Mouse (Mus musculus) cerebral cortex, adult 2 months (tissue): ENCODE measurements around the gene Xkr8.

Source experiments
- WGBS: fragments of 180-500 bp; shearing (Covaris S2); methylation state at CpG from one replicate; pipeline ENCODE4 v1.1.7; 2018; 5-methylcytosine and 5-hydroxymethylcytosine counted together

Gene Xkr8

GRCm38 (mm10) chr4:132737154-132737553 is 4.8 kb upstream of the Xkr8 start:
- WGBS, result 96% methylated on average over 9 of the region's 9 CpGs

- 64% methylated on average over 3 of the region's 3 CpGs for WGBS
Measured at GRCm38 (mm10) chr4:132735894-132736293, 3.5 kb upstream of the Xkr8 start.

- WGBS, result 78% methylated on average over 2 of the region's 2 CpGs
Measured at GRCm38 (mm10) chr4:132735389-132735788, 3.0 kb upstream of the Xkr8 start.

- WGBS, result 99% methylated on average over 2 of the region's 2 CpGs
Measured at GRCm38 (mm10) chr4:132734766-132735165, 2.4 kb upstream of the Xkr8 start.

- 90% methylated on average over 25 of the region's 25 CpGs for WGBS
Measured at GRCm38 (mm10) chr4:132733071-132733770, 875 bp upstream of the Xkr8 start.

GRCm38 (mm10) chr4:132731616-132732015 is 730 bp downstream of the Xkr8 start:
- 56% methylated on average over 12 of the region's 12 CpGs for WGBS

- 88% methylated on average over 8 of the region's 8 CpGs for WGBS
Measured at GRCm38 (mm10) chr4:132728233-132728632, 4.1 kb downstream of the Xkr8 start.

- 100% methylated on average over 1 of the region's 1 CpGs for WGBS
Measured at GRCm38 (mm10) chr4:132718251-132718650, 14.1 kb downstream of the Xkr8 start.

- 98% methylated on average over 7 of the region's 7 CpGs for WGBS
Measured at GRCm38 (mm10) chr4:132713181-132713580, 19.2 kb downstream of the Xkr8 start.

- 76% methylated on average over 8 of the region's 8 CpGs for WGBS
Measured at GRCm38 (mm10) chr4:132706885-132707284, 25.5 kb downstream of the Xkr8 start.

GRCm38 (mm10) chr4:132702076-132702475 is 30.3 kb downstream of the Xkr8 start:
- WGBS, result 97% methylated on average over 5 of the region's 5 CpGs

- WGBS, result 95% methylated on average over 3 of the region's 3 CpGs
Measured at GRCm38 (mm10) chr4:132693366-132693765, 39.0 kb downstream of the Xkr8 start.

- whole genome bisulfite sequencing, result 73% methylated on average over 2 of the region's 2 CpGs
Measured at GRCm38 (mm10) chr4:132689634-132690033, 42.7 kb downstream of the Xkr8 start.

GRCm38 (mm10) chr4:132676771-132677539 is 55.4 kb downstream of the Xkr8 start:
- 86% methylated on average over 7 of the region's 7 CpGs for WGBS
